Mouse (Mus musculus) brain, embryonic 14.5 days (tissue): ENCODE measurements around the gene Galnt2.

Source experiments
- CTCF ChIP-seq: fragments of 200-500 bp; IDR thresholded peaks from 2 replicates; pipeline ENCODE4 v1.5.1; 2012; ENCODE audit warnings: inconsistent platforms, mild to moderate bottlenecking, moderate library complexity, borderline replicate concordance; ENCODE audit not compliant: insufficient read depth, insufficient read length; ENCODE audit errors: extremely low read depth
- POLR2A ChIP-seq: fragments of 200-500 bp; IDR thresholded peaks from 2 replicates; pipeline ENCODE4 v1.6.1; 2012; ENCODE audit warnings: mild to moderate bottlenecking, inconsistent platforms, borderline replicate concordance; ENCODE audit not compliant: poor library complexity, insufficient read depth, insufficient read length, severe bottlenecking; ENCODE audit errors: extremely low read depth

DNA sequence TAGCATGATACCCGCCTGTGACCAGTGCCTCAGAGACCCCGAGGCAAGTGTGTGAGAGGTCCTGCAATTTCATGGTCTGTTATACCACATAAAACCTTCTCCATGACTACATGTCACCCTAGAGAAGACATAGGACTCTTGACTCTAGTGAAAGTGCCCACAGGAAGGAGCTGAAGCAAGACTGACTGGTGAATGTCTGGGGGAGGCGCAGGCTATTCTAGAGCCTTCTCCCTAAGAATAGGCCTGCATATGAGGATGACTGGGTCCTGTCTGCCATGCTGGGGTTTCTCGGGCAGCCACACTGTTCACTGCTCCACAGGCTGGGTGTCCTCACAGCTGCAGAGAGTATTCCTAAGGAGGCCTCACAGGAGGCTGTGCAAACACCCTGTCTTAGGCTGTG, 73.0 kb downstream of the Galnt2 start:
- TF ChIP-seq CTCF (no peak), POLR2A (no peak)
